8 mouse cellular contexts compared by ENCODE assay signal in genomic region chr4:98382716-98383424, GRCm38 (mm10). TPM values are rescaled to one million over a fixed set of nuclear protein-coding genes. Genes with fewer than 3 reads are reported as not detected.
DNase-seq lines count a peak whose midpoint lies in the region; ATAC-seq and TF ChIP-seq lines count a peak whose summit lies in the region.

TSS of gene Tm2d1 (minus strand) at chr4:98383306.

- H3K36me3 ChIP-seq in forebrain, embryonic 13.5 days (ENCODE audit: poor library complexity, severe bottlenecking), result peaks cover 14% of the 10 kb centered on the region
- H3K36me3 ChIP-seq in heart, postnatal 0 days (replicated peaks; ENCODE audit: control insufficient read depth, insufficient read depth, low read length), result peaks cover 15% of the 10 kb centered on the region
- no peaks in the 10 kb centered on the region for H3K36me3 ChIP-seq in liver, embryonic 16.5 days (ENCODE audit: control insufficient read depth, insufficient read depth)
- H3K36me3 ChIP-seq in neural tube, embryonic 12.5 days, result 0 out of 2 replicates have a peak, but pooled peaks cover 10% of the 10 kb centered on the region
- H3K36me3 ChIP-seq in stomach, postnatal 0 days (ENCODE audit: control insufficient read depth, insufficient read depth, low read length), result no peaks in the 10 kb centered on the region

- peak within 1 kb of the TSS; percentile 64 for H3K4me2 ChIP-seq in forebrain, embryonic 13.5 days
- peak within 1 kb of the TSS; percentile 66 for H3K4me2 ChIP-seq in heart, postnatal 0 days (ENCODE audit: low read depth, low read length)
- H3K4me2 ChIP-seq in liver, embryonic 16.5 days (ENCODE audit: low read depth, low read length), result peak within 1 kb of the TSS; percentile 70
- peak within 1 kb of the TSS; percentile 59 for H3K4me2 ChIP-seq in neural tube, embryonic 12.5 days (replicated peaks)
- peak within 1 kb of the TSS; percentile 58 for H3K4me2 ChIP-seq in stomach, postnatal 0 days (replicated peaks; ENCODE audit: low read depth)

- peak; percentile 51 for DNase-seq in ES-CJ7 (ENCODE audit: low read depth, low spot score)
- DNase-seq in heart, postnatal 0 days (ENCODE audit: low spot score), result peak; percentile 84
- peak; percentile 87 to 92 for DNase-seq in kidney, postnatal 4 days
- DNase-seq in stomach, postnatal 0 days (ENCODE audit: low spot score), result peak; percentile 87

- no peak for TF ChIP-seq CTCF in heart, postnatal 0 days (IDR thresholded peaks at IDR 0.05; ENCODE audit: low read depth)
- TF ChIP-seq CTCF in stomach, postnatal 0 days (IDR thresholded peaks at IDR 0.05; ENCODE audit: low read depth), result 0 out of 2 replicates have a peak, but pooled peaks have one; percentile 13

- H3K4me3 ChIP-seq in forebrain, embryonic 13.5 days, result peak within 1 kb of the TSS; percentile 82
- peak within 1 kb of the TSS; percentile 82 for H3K4me3 ChIP-seq in heart, postnatal 0 days (ENCODE audit: low read depth, low read length)
- H3K4me3 ChIP-seq in liver, embryonic 16.5 days (ENCODE audit: low read depth, low read length), result peak within 1 kb of the TSS; percentile 87
- H3K4me3 ChIP-seq in neural tube, embryonic 12.5 days, result peak within 1 kb of the TSS; percentile 77
- H3K4me3 ChIP-seq in stomach, postnatal 0 days (ENCODE audit: low read depth, low read length), result peak within 1 kb of the TSS; percentile 96

- peak within 1 kb of the TSS; percentile 93 for H3K9ac ChIP-seq in forebrain, embryonic 13.5 days
- peak within 1 kb of the TSS; percentile 84 for H3K9ac ChIP-seq in heart, postnatal 0 days (replicated peaks; ENCODE audit: low read depth, low read length)
- peak within 1 kb of the TSS; percentile 89 for H3K9ac ChIP-seq in liver, embryonic 16.5 days (ENCODE audit: low read depth, low read length)
- peak within 1 kb of the TSS; percentile 92 for H3K9ac ChIP-seq in neural tube, embryonic 12.5 days
- peak within 1 kb of the TSS; percentile 97 for H3K9ac ChIP-seq in stomach, postnatal 0 days (ENCODE audit: low read length)

- no peaks in the 10 kb centered on the region for H3K9me3 ChIP-seq in forebrain, embryonic 13.5 days (replicated peaks)
- no peaks in the 10 kb centered on the region for H3K9me3 ChIP-seq in heart, postnatal 0 days (replicated peaks; ENCODE audit: control insufficient read depth, low read length)
- no peaks in the 10 kb centered on the region for H3K9me3 ChIP-seq in liver, embryonic 16.5 days (replicated peaks; ENCODE audit: control insufficient read depth, low read length)
- H3K9me3 ChIP-seq in neural tube, embryonic 12.5 days, result no peaks in the 10 kb centered on the region
- no peaks in the 10 kb centered on the region for H3K9me3 ChIP-seq in stomach, postnatal 0 days (ENCODE audit: control insufficient read depth, low read length)

- peaks cover 13% of the 10 kb centered on the region for H3K4me1 ChIP-seq in forebrain, embryonic 13.5 days
- H3K4me1 ChIP-seq in heart, postnatal 0 days (ENCODE audit: control insufficient read depth, insufficient read depth), result 0 out of 2 replicates have a peak, but pooled peaks cover 4% of the 10 kb centered on the region
- H3K4me1 ChIP-seq in liver, embryonic 16.5 days (ENCODE audit: control insufficient read depth, low read depth, low read length), result peaks cover 2% of the 10 kb centered on the region
- H3K4me1 ChIP-seq in neural tube, embryonic 12.5 days, result peaks cover 7% of the 10 kb centered on the region
- H3K4me1 ChIP-seq in stomach, postnatal 0 days (replicated peaks; ENCODE audit: control insufficient read depth, insufficient read depth), result no peaks in the 10 kb centered on the region

- ATAC-seq in cerebellum, adult (ENCODE audit: insufficient number of reproducible peaks, low FRiP score, low TSS enrichment), result peak; percentile 99
- ATAC-seq in forebrain, embryonic 13.5 days, result peak; percentile 99
- peak; percentile 96 for ATAC-seq in heart, postnatal 0 days (ENCODE audit: insufficient read depth, low read depth)
- ATAC-seq in liver, embryonic 16.5 days (ENCODE audit: low read depth), result peak; percentile 96
- ATAC-seq in neural tube, embryonic 12.5 days (ENCODE audit: low FRiP score, low read depth), result peak; percentile 95
- peak; percentile 97 for ATAC-seq in stomach, postnatal 0 days (ENCODE audit: low FRiP score, low TSS enrichment)

- under 1% methylated on average over 46 of the region's 46 CpGs for whole genome bisulfite sequencing in forebrain, embryonic 13.5 days
- WGBS in heart, postnatal 0 days, result 0% methylated on average over 46 of the region's 46 CpGs
- WGBS in liver, embryonic 16.5 days (ENCODE audit: insufficient replicate concordance), result under 1% methylated on average over 46 of the region's 46 CpGs
- under 1% methylated on average over 46 of the region's 46 CpGs for WGBS in neural tube, embryonic 12.5 days
- WGBS in stomach, postnatal 0 days, result under 1% methylated on average over 46 of the region's 46 CpGs

- H3K27ac ChIP-seq in forebrain, embryonic 13.5 days, result peak within 1 kb of the TSS; percentile 19; the same call in 1 of the 2 replicates
- H3K27ac ChIP-seq in heart, postnatal 0 days (ENCODE audit: low read depth), result peak within 1 kb of the TSS; percentile 70
- peak within 1 kb of the TSS; percentile 44; the same call in 1 of the 2 replicates for H3K27ac ChIP-seq in liver, embryonic 16.5 days (ENCODE audit: low read length)
- no peak within 1 kb of the TSS for H3K27ac ChIP-seq in neural tube, embryonic 12.5 days
- H3K27ac ChIP-seq in stomach, postnatal 0 days (replicated peaks), result peak within 1 kb of the TSS; percentile 85

- peak; percentile 36; the same call in 1 of the 2 replicates for TF ChIP-seq EP300 in heart, postnatal 0 days (IDR thresholded peaks at IDR 0.05; ENCODE audit: low read depth)
- TF ChIP-seq EP300 in stomach, postnatal 0 days (optimal IDR thresholded peaks at IDR 0.05), result no peak

- peaks cover 5% of the 10 kb centered on the region for H3K27me3 ChIP-seq in forebrain, embryonic 13.5 days
- H3K27me3 ChIP-seq in heart, postnatal 0 days (ENCODE audit: control insufficient read depth, insufficient read depth, low read length), result 0 out of 2 replicates have a peak, but pooled peaks cover 3% of the 10 kb centered on the region
- H3K27me3 ChIP-seq in liver, embryonic 16.5 days (ENCODE audit: control insufficient read depth, insufficient read depth, low read depth, low read length), result no peaks in the 10 kb centered on the region
- H3K27me3 ChIP-seq in neural tube, embryonic 12.5 days (replicated peaks), result no peaks in the 10 kb centered on the region
- H3K27me3 ChIP-seq in stomach, postnatal 0 days (ENCODE audit: control insufficient read depth, insufficient read depth, low read length), result no peaks in the 10 kb centered on the region

RNA-seq across cellular contexts. Expression of gene Tm2d1, which starts in this region (rescaled TPM):
- 107 and 117 TPM in 2 replicates for polyA plus RNA-seq in forebrain, embryonic 13.5 days (2015; fragmentation: Nextera tagmentation; extraction: Ambion mirVana)
- 56.9 and 59.4 TPM in 2 replicates for total RNA-seq in heart, postnatal 0 days (2014; rRNA removed; ENCODE audit: low replicate concordance)
- 129 and 137 TPM in 2 replicates for polyA plus RNA-seq in heart, postnatal 0 days (2015; fragmentation: Nextera tagmentation; extraction: Ambion mirVana)
- 28.6 TPM in 2 replicates for polyA plus RNA-seq in liver, embryonic 16.5 days (2015; fragmentation: Nextera tagmentation; extraction: Ambion mirVana)
- 109 and 114 TPM in 2 replicates for polyA plus RNA-seq in neural tube, embryonic 12.5 days (2016; fragmentation: Nextera tagmentation; extraction: Ambion mirVana)
- 100 and 103 TPM in 2 replicates for polyA plus RNA-seq in stomach, postnatal 0 days (2015; fragmentation: Nextera tagmentation; extraction: Ambion mirVana)
